Mouse (Mus musculus) embryonic facial prominence, embryonic 11.5 days (tissue): ENCODE results near the gene Rhbdd2. TPM values are rescaled to one million over a fixed set of nuclear protein-coding genes. Genes with fewer than 3 reads are reported as not detected.
"Not testable (repeated sequence)": the region's sequence is repeated elsewhere in the genome, so short reads cannot be mapped to it uniquely, and the experiment has no call there.

Experiments
- ATAC-seq: fragments of 200-750 bp; cut with Nextera tagmentation; replicated peaks from 2 replicates; pipeline ENCODE4 v1.8.0; 2017; ENCODE audit warnings: low read depth; ENCODE audit not compliant: insufficient number of reproducible peaks, low FRiP score, low TSS enrichment
- DNase-seq: peaks from one replicate; pipeline ENCODE4 v3.0.0-alpha.2; 2015; ENCODE audit warnings: low spot score
- H3K27ac ChIP-seq: fragments of 300-500 bp; sonication (generic); replicated peaks from 2 replicates; pipeline ENCODE4 v1.5.1; 2014; ENCODE audit warnings: mild to moderate bottlenecking, low read depth, low read length, control low read depth
- H3K27me3 ChIP-seq: fragments of 300-500 bp; sonication (generic); 2 replicates; pipeline ENCODE4 v1.6.1; 2014; ENCODE audit warnings: mild to moderate bottlenecking, low read length, moderate library complexity, mixed read lengths; ENCODE audit not compliant: control insufficient read depth, insufficient read depth
- H3K36me3 ChIP-seq: fragments of 300-500 bp; sonication (generic); replicated peaks from 2 replicates; pipeline ENCODE4 v1.6.1; 2014; ENCODE audit warnings: low read depth, mild to moderate bottlenecking, low read length, moderate library complexity, mixed read lengths; ENCODE audit not compliant: control insufficient read depth, insufficient read depth
- H3K4me1 ChIP-seq: fragments of 300-500 bp; sonication (generic); 2 replicates; pipeline ENCODE4 v1.6.1; 2014; ENCODE audit warnings: low read length, mixed read lengths; ENCODE audit not compliant: control insufficient read depth, insufficient read depth
- H3K4me2 ChIP-seq: fragments of 300-500 bp; sonication (generic); 2 replicates; pipeline ENCODE4 v1.6.1; 2014; ENCODE audit warnings: low read depth, mild to moderate bottlenecking, control low read depth, low read length, moderate library complexity
- H3K4me3 ChIP-seq: fragments of 300-500 bp; sonication (generic); 2 replicates; pipeline ENCODE4 v1.5.1; 2014; ENCODE audit warnings: low read depth, low read length, control low read depth
- H3K9ac ChIP-seq: fragments of 300-500 bp; sonication (generic); replicated peaks from 2 replicates; pipeline ENCODE4 v1.6.1; 2014; ENCODE audit warnings: mild to moderate bottlenecking, control low read depth, low read length
- H3K9me3 ChIP-seq: fragments of 300-500 bp; sonication (generic); replicated peaks from 2 replicates; pipeline ENCODE4 v1.6.1; 2016; ENCODE audit warnings: mild to moderate bottlenecking, low read length, inconsistent platforms, mixed read lengths; ENCODE audit not compliant: control insufficient read depth
- WGBS: fragments of 180-500 bp; shearing (Covaris S2); extraction: QIAGEN DNeasy Blood & Tissue Kit; methylation state at CpG from one replicate; pipeline ENCODE4 v1.1.7; 2014; 5-methylcytosine and 5-hydroxymethylcytosine counted together
- polyA plus RNA-seq: library from polyadenylated mRNA; unstranded; fragments of >200 nt; fragmentation: Nextera tagmentation; extraction: Ambion mirVana; gene quantifications from 2 replicates; pipeline ENCODE4 v1.2.1, GENCODE M21; 2014

The Rhbdd2 gene
- 43.1 and 46.4 TPM in 2 replicates for polyA plus RNA-seq

- no peaks in the 10 kb centered on the region for H3K36me3 ChIP-seq
- WGBS = 25% methylated on average over 14 of the region's 30 CpGs
- H3K4me1 ChIP-seq = no peaks in the 10 kb centered on the region
- peak within 1 kb of the TSS; percentile 52 for H3K27ac ChIP-seq
- ATAC-seq = peak; percentile 99
- H3K27me3 ChIP-seq = no peaks in the 10 kb centered on the region
- peak within 1 kb of the TSS; percentile 82 for H3K4me3 ChIP-seq
- H3K9me3 ChIP-seq = no peaks in the 10 kb centered on the region
- DNase-seq = peak; percentile 99
- peak within 1 kb of the TSS; percentile 85 for H3K9ac ChIP-seq
- H3K4me2 ChIP-seq = peak within 1 kb of the TSS; percentile 62
These were observed at the start of gene Rhbdd2 for GRCm38 (mm10) chr5:135632117-135632796. Gene Rhbdd2 (plus strand): TSS chr5:135632618.

GRCm38 (mm10) chr5:135585691-135586090, 46.7 kb upstream of the Rhbdd2 start:
- DNase-seq (no peak), ATAC-seq (no peak)
- Histone ChIP-seq H3K27ac (no peak overlapping the region), H3K4me3 (no peak overlapping the region), H3K4me2 (no peak overlapping the region), H3K4me1 (no peaks in the 10 kb centered on the region), H3K36me3 (no peaks in the 10 kb centered on the region), H3K9me3 (no peaks in the 10 kb centered on the region), H3K27me3 (no peaks in the 10 kb centered on the region), H3K9ac (no peak overlapping the region)
- 86% methylated on average over 8 of the region's 8 CpGs for WGBS

DNA sequence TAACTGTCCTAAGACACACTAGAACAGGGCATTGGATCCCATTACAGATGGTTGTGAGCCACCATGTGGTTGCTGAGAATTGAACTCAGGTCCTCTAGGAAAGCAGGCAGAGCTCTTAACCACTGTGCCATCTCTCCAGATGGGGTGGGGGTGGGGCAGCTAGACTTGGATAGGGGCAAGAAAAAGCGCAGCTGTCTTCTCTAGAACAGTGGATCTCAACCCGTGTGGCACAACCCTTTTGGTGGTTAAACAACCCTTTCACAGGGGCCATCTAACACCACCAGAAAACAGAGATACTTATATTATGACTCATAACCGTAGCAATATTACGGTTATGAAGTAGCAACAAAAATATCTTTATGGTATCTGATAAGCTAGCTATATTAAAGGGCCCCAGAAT, 44.7 kb upstream of the Rhbdd2 start:
- H3K4me1 ChIP-seq = no peaks in the 10 kb centered on the region
- H3K4me2 ChIP-seq = no peak overlapping the region
- H3K9ac ChIP-seq = no peak overlapping the region
- H3K9me3 ChIP-seq = no peaks in the 10 kb centered on the region
- 83% methylated on average over 4 of the region's 4 CpGs for WGBS
- H3K27ac ChIP-seq = no peak overlapping the region
- DNase-seq = no peak
- H3K36me3 ChIP-seq = no peaks in the 10 kb centered on the region
- no peaks in the 10 kb centered on the region for H3K27me3 ChIP-seq
- ATAC-seq = no peak
- H3K4me3 ChIP-seq = no peak overlapping the region

DNA sequence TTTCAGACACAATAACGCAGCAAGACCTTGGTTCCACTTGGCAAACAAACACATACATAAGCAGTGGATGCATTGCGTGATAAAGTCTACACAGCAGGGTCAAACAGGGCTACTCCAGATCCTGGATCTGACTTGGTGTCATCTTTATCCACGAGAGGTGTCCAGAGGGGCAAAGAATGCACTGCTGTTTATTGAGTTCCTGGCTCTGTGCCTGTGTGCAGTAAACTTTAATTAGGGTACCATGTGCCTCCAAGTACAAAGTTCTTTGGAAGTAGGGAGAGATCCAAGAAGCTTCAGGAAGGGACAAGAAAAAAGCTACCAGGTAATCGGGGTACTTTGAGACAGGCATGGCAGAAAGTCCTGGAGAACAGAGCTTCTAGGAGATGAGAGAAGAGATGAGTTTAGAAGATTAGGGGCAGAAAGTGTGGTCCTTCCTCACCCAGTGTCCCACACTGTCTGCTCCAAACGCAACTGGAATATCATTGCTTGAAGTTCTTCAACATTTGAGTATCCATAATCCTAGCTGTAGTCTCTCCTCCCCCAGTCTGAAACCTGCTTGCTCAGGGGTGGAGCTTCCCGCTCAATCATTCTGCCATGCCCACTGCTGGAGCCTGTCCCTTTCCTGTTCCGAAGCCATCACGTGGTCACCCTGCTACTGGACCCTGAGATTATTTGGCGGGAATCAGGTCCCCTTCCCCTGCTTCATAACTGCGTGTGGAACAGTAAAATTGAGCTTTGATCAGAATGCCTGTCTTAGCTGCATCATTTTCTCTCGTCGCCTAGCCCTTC, 42.2 kb upstream of the Rhbdd2 start:
- H3K36me3 ChIP-seq = no peaks in the 10 kb centered on the region

DNA sequence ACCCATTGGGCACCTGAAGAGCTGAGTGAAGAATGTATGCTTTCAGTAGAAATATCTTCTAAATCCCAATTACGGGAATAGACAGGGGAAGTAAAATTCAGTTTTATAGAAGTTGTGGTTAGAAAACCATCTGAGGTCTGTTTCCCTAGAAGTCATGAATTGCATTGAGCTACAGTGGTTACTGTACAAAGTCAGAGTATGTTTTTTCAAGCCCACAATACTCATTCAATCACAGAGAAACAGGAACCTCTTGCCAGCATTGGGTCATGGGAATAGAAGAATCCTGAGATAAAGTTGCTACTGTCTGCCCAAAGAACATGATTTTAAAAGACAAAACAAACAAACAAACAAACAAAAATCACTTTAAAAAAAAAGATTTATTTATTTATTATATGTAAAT, 27.8 kb upstream of the Rhbdd2 start:
- WGBS = no CpG with 5 or more reads among the region's 1 CpGs
- not testable (repeated sequence) for H3K36me3 ChIP-seq, H3K4me3 ChIP-seq, H3K4me2 ChIP-seq, H3K4me1 ChIP-seq, DNase-seq, H3K27me3 ChIP-seq, ATAC-seq, H3K9ac ChIP-seq, H3K9me3 ChIP-seq, H3K27ac ChIP-seq

More for the DNA sequence above, 42.2 kb upstream of the Rhbdd2 start:
- WGBS = 77% methylated on average over 10 of the region's 12 CpGs
- H3K27ac ChIP-seq = no peak overlapping the region
- H3K27me3 ChIP-seq = no peaks in the 10 kb centered on the region
- no peak overlapping the region for H3K9ac ChIP-seq
- no peaks in the 10 kb centered on the region for H3K4me1 ChIP-seq
- DNase-seq (no peak), ATAC-seq (no peak)
- no peak overlapping the region for H3K4me2 ChIP-seq
- H3K9me3 ChIP-seq = no peaks in the 10 kb centered on the region
- no peak overlapping the region for H3K4me3 ChIP-seq

DNA sequence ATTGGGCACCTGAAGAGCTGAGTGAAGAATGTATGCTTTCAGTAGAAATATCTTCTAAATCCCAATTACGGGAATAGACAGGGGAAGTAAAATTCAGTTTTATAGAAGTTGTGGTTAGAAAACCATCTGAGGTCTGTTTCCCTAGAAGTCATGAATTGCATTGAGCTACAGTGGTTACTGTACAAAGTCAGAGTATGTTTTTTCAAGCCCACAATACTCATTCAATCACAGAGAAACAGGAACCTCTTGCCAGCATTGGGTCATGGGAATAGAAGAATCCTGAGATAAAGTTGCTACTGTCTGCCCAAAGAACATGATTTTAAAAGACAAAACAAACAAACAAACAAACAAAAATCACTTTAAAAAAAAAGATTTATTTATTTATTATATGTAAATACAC, 25.7 kb upstream of the Rhbdd2 start:
- H3K9me3 ChIP-seq, H3K9ac ChIP-seq, H3K27ac ChIP-seq, DNase-seq, H3K4me2 ChIP-seq, H3K36me3 ChIP-seq, ATAC-seq, H3K27me3 ChIP-seq, H3K4me3 ChIP-seq, H3K4me1 ChIP-seq: not testable (repeated sequence)
- no CpG with 5 or more reads among the region's 1 CpGs for WGBS

- WGBS = 68% methylated on average over 1 of the region's 1 CpGs
- DNase-seq = no peak
- Histone ChIP-seq H3K27me3 (no peaks in the 10 kb centered on the region), H3K4me3 (no peak overlapping the region), H3K4me1 (no peaks in the 10 kb centered on the region), H3K9me3 (no peaks in the 10 kb centered on the region; the same call in 1 of the 2 replicates), H3K4me2 (no peak overlapping the region), H3K9ac (no peak overlapping the region), H3K36me3 (no peaks in the 10 kb centered on the region), H3K27ac (no peak overlapping the region)
- no peak for ATAC-seq
These were observed 24.8 kb upstream of the Rhbdd2 start for GRCm38 (mm10) chr5:135607581-135607980.

GRCm38 (mm10) chr5:135609794-135610193, 22.6 kb upstream of the Rhbdd2 start:
- H3K9ac ChIP-seq = no peak overlapping the region
- no peaks in the 10 kb centered on the region for H3K4me1 ChIP-seq
- H3K4me2 ChIP-seq = no peak overlapping the region
- H3K9me3 ChIP-seq = no peaks in the 10 kb centered on the region
- H3K36me3 ChIP-seq = no peaks in the 10 kb centered on the region
- H3K27ac ChIP-seq = no peak overlapping the region
- ATAC-seq (no peak), DNase-seq (no peak)
- H3K4me3 ChIP-seq = no peak overlapping the region
- no peaks in the 10 kb centered on the region for H3K27me3 ChIP-seq
- WGBS = 75% methylated on average over 4 of the region's 4 CpGs
